Mouse (Mus musculus) forebrain, embryonic 15.5 days (tissue): ENCODE measurements around the gene Capn1. TPM values are rescaled to one million over a fixed set of nuclear protein-coding genes. Genes with fewer than 3 reads are reported as not detected.

Experiments used
- ATAC-seq: fragments of 200-750 bp; cut with Nextera tagmentation; replicated peaks from 2 replicates; pipeline ENCODE4 v1.8.0; 2017; ENCODE audit warnings: mild to moderate bottlenecking, moderate TSS enrichment, moderate library complexity
- H3K27ac ChIP-seq: fragments of 300-500 bp; sonication (generic); replicated peaks from 2 replicates; pipeline ENCODE4 v1.5.1; 2015; ENCODE audit warnings: mild to moderate bottlenecking, inconsistent platforms
- H3K27me3 ChIP-seq: fragments of 300-500 bp; sonication (generic); 2 replicates; pipeline ENCODE4 v1.6.1; 2015; ENCODE audit warnings: inconsistent platforms
- H3K36me3 ChIP-seq: fragments of 300-500 bp; sonication (generic); 2 replicates; pipeline ENCODE4 v1.6.1; 2015; ENCODE audit warnings: mild to moderate bottlenecking, inconsistent platforms
- H3K4me1 ChIP-seq: fragments of 300-500 bp; sonication (generic); 2 replicates; pipeline ENCODE4 v1.6.1; 2015; ENCODE audit warnings: inconsistent platforms
- H3K4me2 ChIP-seq: fragments of 300-500 bp; sonication (generic); replicated peaks from 2 replicates; pipeline ENCODE4 v1.6.1; 2015; ENCODE audit warnings: mild to moderate bottlenecking, inconsistent platforms
- H3K4me3 ChIP-seq: fragments of 300-500 bp; sonication (generic); 2 replicates; pipeline ENCODE4 v1.5.1; 2015; ENCODE audit warnings: mild to moderate bottlenecking, inconsistent platforms
- H3K9ac ChIP-seq: fragments of 300-500 bp; sonication (generic); replicated peaks from 2 replicates; pipeline ENCODE4 v1.6.1; 2015; ENCODE audit warnings: mild to moderate bottlenecking, inconsistent platforms
- H3K9me3 ChIP-seq: fragments of 300-500 bp; sonication (generic); 2 replicates; pipeline ENCODE4 v1.6.1; 2016; ENCODE audit warnings: inconsistent platforms
- WGBS: fragments of 180-500 bp; shearing (Covaris S2); methylation state at CpG from one replicate; pipeline ENCODE4 v1.1.7; 2015; ENCODE audit warnings: mixed read lengths; 5-methylcytosine and 5-hydroxymethylcytosine counted together
- polyA plus RNA-seq: library from polyadenylated mRNA; unstranded; fragments of >200 nt; fragmentation: Nextera tagmentation; extraction: Ambion mirVana; gene quantifications from 2 replicates; pipeline ENCODE4 v1.2.1, GENCODE M21; 2015

The Capn1 gene
- polyA plus RNA-seq = 1.6 and 1.8 TPM in 2 replicates

- ATAC-seq = peak; percentile 68
- Histone ChIP-seq H3K4me3 (peak within 1 kb of the TSS; percentile 47), H3K9ac (peak within 1 kb of the TSS; percentile 52), H3K4me1 (peaks cover 10% of the 10 kb centered on the region), H3K36me3 (no peaks in the 10 kb centered on the region), H3K9me3 (no peaks in the 10 kb centered on the region), H3K4me2 (peak within 1 kb of the TSS; percentile 89), H3K27me3 (peaks cover 25% of the 10 kb centered on the region), H3K27ac (no peak within 1 kb of the TSS)
- 3% methylated on average over 40 of the region's 40 CpGs for WGBS
Observed at GRCm38 (mm10) chr19:6015511-6016315, at the start of gene Capn1. Capn1 (minus strand) TSS chr19:6015897.

DNA sequence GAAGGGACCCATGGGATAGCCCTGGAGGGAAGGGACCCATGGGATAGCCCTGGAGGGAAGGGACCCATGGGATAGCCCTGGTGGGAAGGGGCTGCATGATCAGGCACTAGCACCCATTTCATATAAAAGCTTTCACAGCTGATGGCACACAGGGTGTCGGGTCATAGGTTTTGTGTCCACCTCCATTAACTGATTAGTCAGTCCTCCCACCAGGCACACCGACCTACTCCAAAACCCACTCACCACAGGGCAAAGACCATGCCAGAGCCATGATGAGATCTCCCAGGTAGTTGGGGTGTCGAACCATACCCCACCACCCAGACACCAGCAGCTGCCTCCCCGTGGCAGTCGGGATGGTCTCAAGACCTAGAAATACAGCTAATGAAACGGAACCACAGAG, 47.4 kb upstream of the Capn1 start:
- 94% methylated on average over 6 of the region's 6 CpGs for WGBS
- H3K9ac ChIP-seq = no peak overlapping the region
- H3K4me3 ChIP-seq = 0 out of 2 replicates have a peak overlapping the region, but pooled peaks have one; percentile 88
- no peaks in the 10 kb centered on the region for H3K27me3 ChIP-seq
- ATAC-seq = no peak
- no peak overlapping the region for H3K27ac ChIP-seq
- H3K36me3 ChIP-seq = peaks cover 10% of the 10 kb centered on the region
- no peak overlapping the region; the same call in 1 of the 2 replicates for H3K4me2 ChIP-seq
- H3K4me1 ChIP-seq = peaks cover 57% of the 10 kb centered on the region
- H3K9me3 ChIP-seq = no peaks in the 10 kb centered on the region

DNA sequence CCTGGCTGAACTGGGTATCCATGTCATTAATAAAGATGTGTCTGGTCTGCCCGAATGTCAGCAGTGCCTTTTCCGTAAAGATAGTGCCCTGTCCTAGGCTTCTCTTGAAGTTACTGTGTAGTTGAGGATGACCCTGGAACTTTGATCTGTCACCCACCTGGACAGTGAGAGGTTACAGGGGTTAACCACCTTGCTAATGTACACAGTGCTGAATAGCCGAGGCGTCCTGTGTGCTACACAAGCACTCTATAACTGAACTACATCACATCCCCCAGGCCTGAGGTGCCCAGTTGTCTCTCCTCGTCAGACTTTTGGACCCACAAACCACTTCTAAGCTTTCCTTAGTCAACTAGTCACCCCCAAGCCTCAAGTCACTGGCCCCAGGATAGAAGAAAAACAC, 46.7 kb upstream of the Capn1 start:
- 72% methylated on average over 5 of the region's 5 CpGs for WGBS
- peaks cover 10% of the 10 kb centered on the region for H3K36me3 ChIP-seq
- no peak overlapping the region for H3K27ac ChIP-seq
- peak overlapping the region; percentile 88 for H3K4me3 ChIP-seq
- ATAC-seq = no peak
- H3K27me3 ChIP-seq = no peaks in the 10 kb centered on the region
- peak overlapping the region; percentile 94 for H3K9ac ChIP-seq
- peaks cover 53% of the 10 kb centered on the region for H3K4me1 ChIP-seq
- H3K4me2 ChIP-seq = peak overlapping the region; percentile 99
- H3K9me3 ChIP-seq = no peaks in the 10 kb centered on the region

DNA sequence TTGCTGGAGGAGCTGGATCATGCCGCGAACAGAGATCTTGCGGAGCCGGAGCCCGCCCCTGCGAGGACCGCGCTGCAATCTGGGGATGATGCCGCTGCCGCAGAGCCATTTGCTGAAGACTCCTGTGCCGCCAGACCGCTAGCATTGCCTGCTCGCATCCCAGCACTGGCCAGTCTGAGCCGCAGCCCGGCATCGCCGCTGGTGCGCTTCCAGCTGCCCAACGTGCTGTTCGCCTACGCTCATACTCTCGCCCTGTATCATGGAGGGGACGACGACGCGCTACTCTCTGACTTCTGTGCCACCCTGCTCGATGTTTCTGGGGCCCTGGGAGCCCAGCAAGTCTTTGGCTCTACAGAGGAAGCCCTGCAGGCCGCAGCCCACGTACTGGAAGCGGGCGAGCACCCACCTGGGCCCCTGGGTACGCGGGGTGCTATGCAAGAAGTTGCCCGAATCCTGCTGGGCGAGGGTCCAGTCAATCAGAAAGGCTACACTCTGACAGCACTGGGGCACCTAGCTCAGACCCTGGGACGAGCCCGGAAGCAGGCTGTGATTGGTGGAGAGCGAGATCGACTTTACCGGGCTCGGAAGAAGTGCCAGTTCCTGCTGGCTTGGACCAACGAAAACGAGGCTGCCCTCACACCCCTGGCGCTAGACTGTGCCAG, 46.1 kb upstream of the Capn1 start:
- Histone ChIP-seq H3K4me2 (peak overlapping the region; percentile 99), H3K4me1 (peaks cover 52% of the 10 kb centered on the region), H3K36me3 (peaks cover 10% of the 10 kb centered on the region), H3K4me3 (peak overlapping the region; percentile 88), H3K27ac (peak overlapping the region; percentile 94), H3K27me3 (no peaks in the 10 kb centered on the region), H3K9ac (peak overlapping the region; percentile 94), H3K9me3 (no peaks in the 10 kb centered on the region)
- ATAC-seq = no peak
- WGBS = 2% methylated on average over 44 of the region's 44 CpGs

GRCm38 (mm10) chr19:6061021-6061533, 45.4 kb upstream of the Capn1 start, which contains the start of gene Znhit2:
Znhit2 (plus strand) TSS chr19:6061192.
- Histone ChIP-seq H3K4me2 (peak within 1 kb of the TSS; percentile 99), H3K36me3 (peaks cover 10% of the 10 kb centered on the region), H3K4me3 (peak within 1 kb of the TSS; percentile 88), H3K9me3 (no peaks in the 10 kb centered on the region), H3K9ac (peak within 1 kb of the TSS; percentile 94), H3K27ac (peak within 1 kb of the TSS; percentile 94), H3K27me3 (no peaks in the 10 kb centered on the region), H3K4me1 (peaks cover 52% of the 10 kb centered on the region)
- WGBS = 0% methylated on average over 57 of the region's 58 CpGs
- ATAC-seq = peak; percentile 74

DNA sequence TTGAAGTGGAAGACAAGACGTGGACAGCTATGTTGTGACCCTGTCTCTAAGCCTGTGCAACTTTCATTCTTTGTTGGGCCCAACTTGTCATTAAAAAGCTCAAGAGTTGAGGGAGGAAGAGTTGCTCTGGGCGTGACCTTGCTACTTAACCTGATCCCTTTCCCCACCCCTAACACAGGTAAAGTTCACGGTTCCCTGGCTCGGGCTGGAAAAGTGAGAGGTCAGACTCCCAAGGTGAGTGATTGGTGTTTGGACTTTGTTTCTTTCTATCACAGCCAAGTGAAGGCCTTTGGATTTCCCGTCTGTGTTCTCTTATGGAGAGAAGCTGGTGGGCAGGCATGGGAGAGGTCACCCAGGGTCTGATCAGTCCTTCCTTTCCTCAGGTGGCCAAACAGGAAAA, 43.3 kb upstream of the Capn1 start:
- no peak overlapping the region for H3K27ac ChIP-seq
- H3K9me3 ChIP-seq = no peaks in the 10 kb centered on the region
- peak overlapping the region; percentile 87 for H3K4me3 ChIP-seq
- ATAC-seq = no peak
- 87% methylated on average over 5 of the region's 5 CpGs for WGBS
- peaks cover 28% of the 10 kb centered on the region for H3K36me3 ChIP-seq
- no peaks in the 10 kb centered on the region for H3K27me3 ChIP-seq
- peak overlapping the region; percentile 78 for H3K4me2 ChIP-seq
- H3K9ac ChIP-seq = no peak overlapping the region; the same call in 1 of the 2 replicates
- peaks cover 49% of the 10 kb centered on the region for H3K4me1 ChIP-seq

DNA sequence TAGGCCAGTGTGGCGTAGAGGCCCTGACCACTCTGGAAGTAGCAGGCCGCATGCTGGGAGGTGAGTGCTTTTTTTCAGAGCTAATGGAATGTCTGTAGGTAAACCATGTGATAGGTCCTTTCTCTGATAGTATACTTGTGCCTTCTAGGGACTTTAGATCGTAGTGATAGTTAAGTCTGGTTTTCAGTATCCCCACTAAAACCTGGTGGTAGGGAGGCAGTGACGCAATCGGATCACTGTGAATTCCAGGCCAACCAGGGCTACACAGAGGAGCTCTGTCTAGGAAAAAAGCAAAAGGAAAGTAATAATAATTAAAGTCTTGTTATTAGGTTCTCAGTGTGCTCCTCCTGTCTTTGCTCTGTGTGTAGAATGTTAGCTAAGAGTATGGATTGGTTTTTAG, 42.8 kb upstream of the Capn1 start:
- Histone ChIP-seq H3K27ac (0 out of 2 replicates have a peak overlapping the region, but pooled peaks have one; percentile 86), H3K4me2 (peak overlapping the region; percentile 78), H3K9ac (peak overlapping the region; percentile 93), H3K27me3 (no peaks in the 10 kb centered on the region), H3K9me3 (no peaks in the 10 kb centered on the region), H3K36me3 (peaks cover 32% of the 10 kb centered on the region), H3K4me3 (peak overlapping the region; percentile 87), H3K4me1 (peaks cover 48% of the 10 kb centered on the region)
- no peak for ATAC-seq
- whole genome bisulfite sequencing = 42% methylated on average over 5 of the region's 5 CpGs

GRCm38 (mm10) chr19:6057313-6058096, 41.8 kb upstream of the Capn1 start, which contains the start of the genes Mrpl49 and Fau:
Mrpl49 (minus strand) TSS chr19:6057785.
Fau (plus strand) TSS chr19:6057844.
- peaks cover 38% of the 10 kb centered on the region for H3K4me1 ChIP-seq
- no peaks in the 10 kb centered on the region for H3K27me3 ChIP-seq
- WGBS = under 1% methylated on average over 63 of the region's 63 CpGs
- H3K4me2 ChIP-seq = peak within 1 kb of the TSS; percentile 78
- ATAC-seq = peak; percentile 87
- peak within 1 kb of the TSS; percentile 93 for H3K9ac ChIP-seq
- H3K4me3 ChIP-seq = peak within 1 kb of the TSS; percentile 87
- peaks cover 42% of the 10 kb centered on the region for H3K36me3 ChIP-seq
- H3K27ac ChIP-seq = peak within 1 kb of the TSS; percentile 86
- H3K9me3 ChIP-seq = no peaks in the 10 kb centered on the region

DNA sequence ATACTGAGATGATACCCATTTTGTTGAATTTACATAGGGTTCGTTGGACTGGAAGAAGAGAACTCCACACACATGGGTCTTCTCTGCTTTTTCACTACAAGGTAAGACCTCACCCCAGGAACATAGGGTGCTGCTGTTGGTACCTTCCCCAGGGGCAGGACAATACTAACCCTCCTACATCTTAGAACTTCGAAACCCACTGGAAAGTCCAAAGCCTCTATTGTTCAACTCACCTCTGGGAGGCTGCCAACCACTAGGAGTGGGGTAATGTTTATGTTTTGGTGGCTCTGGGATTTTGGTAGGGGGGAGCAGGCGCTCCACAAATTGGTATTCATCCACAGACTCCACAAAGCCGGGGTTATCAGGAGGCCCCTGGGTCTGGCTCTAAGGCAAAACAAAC, 41.0 kb upstream of the Capn1 start:
- peak overlapping the region; percentile 78 for H3K4me2 ChIP-seq
- no peak for ATAC-seq
- H3K36me3 ChIP-seq = peaks cover 50% of the 10 kb centered on the region
- no peak overlapping the region for H3K27ac ChIP-seq
- H3K4me1 ChIP-seq = peaks cover 30% of the 10 kb centered on the region
- peak overlapping the region; percentile 84 for H3K9ac ChIP-seq
- H3K9me3 ChIP-seq = no peaks in the 10 kb centered on the region
- WGBS = 43% methylated on average over 4 of the region's 4 CpGs
- peak overlapping the region; percentile 87 for H3K4me3 ChIP-seq
- H3K27me3 ChIP-seq = no peaks in the 10 kb centered on the region

DNA sequence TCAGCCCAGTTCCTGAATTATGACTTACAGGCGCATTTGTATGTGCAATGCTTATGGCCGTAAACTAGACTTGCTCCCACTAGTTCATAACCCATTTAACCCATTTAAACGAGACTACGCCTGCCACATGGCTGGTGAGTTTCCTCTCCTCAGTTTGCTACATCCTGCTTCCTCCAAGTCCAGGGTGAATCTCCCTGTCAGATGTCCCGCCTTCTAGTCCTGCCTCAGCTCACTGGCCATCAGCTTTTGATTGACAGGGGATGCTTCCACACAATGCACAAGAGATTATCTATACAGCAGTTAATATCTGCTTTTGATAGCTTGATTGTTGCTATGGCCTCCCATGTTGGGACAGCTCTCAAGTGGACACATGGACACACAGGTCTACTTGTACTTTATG, 38.6 kb upstream of the Capn1 start:
- H3K9ac ChIP-seq = no peak overlapping the region
- H3K9me3 ChIP-seq = no peaks in the 10 kb centered on the region
- 91% methylated on average over 5 of the region's 5 CpGs for WGBS
- H3K4me2 ChIP-seq = no peak overlapping the region
- H3K27me3 ChIP-seq = no peaks in the 10 kb centered on the region
- peaks cover 69% of the 10 kb centered on the region for H3K36me3 ChIP-seq
- H3K4me1 ChIP-seq = peaks cover 23% of the 10 kb centered on the region
- no peak for ATAC-seq
- H3K27ac ChIP-seq = no peak overlapping the region
- no peak overlapping the region for H3K4me3 ChIP-seq

- H3K4me3 ChIP-seq = no peak overlapping the region
- H3K36me3 ChIP-seq = peaks cover 75% of the 10 kb centered on the region
- no peaks in the 10 kb centered on the region for H3K27me3 ChIP-seq
- no peak for ATAC-seq
- no peak overlapping the region for H3K27ac ChIP-seq
- no peak overlapping the region for H3K9ac ChIP-seq
- 91% methylated on average over 7 of the region's 7 CpGs for WGBS
- H3K9me3 ChIP-seq = no peaks in the 10 kb centered on the region
- H3K4me2 ChIP-seq = no peak overlapping the region
- H3K4me1 ChIP-seq = peaks cover 22% of the 10 kb centered on the region
Observed at GRCm38 (mm10) chr19:6052516-6052915, 36.8 kb upstream of the Capn1 start.
